In the genomic region with DNA sequence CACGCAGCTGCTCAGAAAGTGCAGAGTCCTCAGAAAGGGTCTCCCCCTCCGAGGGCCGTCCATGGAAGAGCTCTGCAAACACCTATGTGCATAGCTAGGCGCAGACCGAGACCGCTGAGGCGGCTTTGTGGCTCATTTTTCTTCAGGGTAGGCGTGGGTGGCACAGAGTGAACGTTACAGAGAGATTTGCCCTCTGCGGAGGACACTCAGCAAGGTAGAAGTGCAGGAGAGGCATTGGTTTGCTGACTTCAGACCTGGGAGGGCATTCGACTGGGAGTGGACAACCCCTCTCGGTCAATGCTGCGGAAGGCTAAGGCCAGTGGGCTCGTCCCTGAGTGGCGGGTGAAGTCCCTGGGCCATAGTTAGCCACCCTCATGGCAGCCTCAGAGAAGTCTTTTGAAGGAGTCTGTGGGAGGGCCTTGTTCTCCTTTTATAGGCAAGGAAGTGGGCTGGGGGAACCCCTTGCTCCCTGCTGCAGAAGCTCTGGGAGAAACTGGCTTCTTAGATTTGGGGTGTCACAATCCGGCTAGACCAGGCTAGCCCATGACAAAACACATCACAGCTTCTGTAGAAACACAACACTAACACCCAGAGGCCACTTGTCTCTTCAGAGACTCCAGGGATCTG, we compare ENCODE assay signal across 14 mouse cellular contexts. TPM values are rescaled to one million over a fixed set of nuclear protein-coding genes. Genes with fewer than 3 reads are reported as not detected.
DNase-seq lines count a peak whose midpoint lies in the region; ATAC-seq lines count a peak whose summit lies in the region.
"Had no signal": no experiment of that assay in that cellular context is flagged by ENCODE, and none has a peak within 500 bp of the region (broad histone marks: within the 10 kb centered on the region; RNA-seq: fewer than 3 reads in every experiment).

No protein-coding gene starts in this region.

- DNase-seq in kidney, postnatal 36 days = no peak
- DNase-seq in thymus, postnatal 14 days = peak; percentile 45
- no peak for DNase-seq in thymus, postnatal 10 days (ENCODE audit: low spot score in 2 of 2)
- DNase-seq in spleen, postnatal 14 days (ENCODE audit: low spot score in 2 of 2) = no peak
- DNase-seq: cerebellum, adult 11 months; heart, postnatal 10 days had no signal

- WGBS in kidney, embryonic 15.5 days = 53% methylated on average over 16 of the region's 16 CpGs

- no peak for ATAC-seq in kidney, embryonic 15.5 days (replicated peaks; ENCODE audit: low FRiP score)
- ATAC-seq in activated CD4-positive, CD25-positive, alpha-beta regulatory T cell, adult 4 months = peak; percentile 72
- peak; percentile 5; the same call in 1 of the 2 replicates for ATAC-seq in neutrophil, adult 5-6 weeks (ENCODE audit: extremely low read depth, insufficient number of reproducible peaks, low FRiP score, poor library complexity, severe bottlenecking)
- ATAC-seq: intestine, embryonic 15.5 days had no signal

- peak overlapping the region; percentile 45; the same call in 1 of the 2 replicates for H3K27ac ChIP-seq in kidney, embryonic 15.5 days
- H3K27ac ChIP-seq: intestine, embryonic 15.5 days; kidney, postnatal 0 days; left cerebral cortex, adult 2 months; limb, embryonic 13.5 days; stomach, postnatal 0 days had no signal

- H3K4me1 ChIP-seq in kidney, embryonic 15.5 days = peaks cover 41% of the 10 kb centered on the region

- H3K4me2 ChIP-seq in kidney, embryonic 15.5 days = no peak overlapping the region
- H3K4me2 ChIP-seq: intestine, embryonic 15.5 days; limb, embryonic 13.5 days had no signal

- peaks cover 12% of the 10 kb centered on the region; the same call in 1 of the 2 replicates for H3K36me3 ChIP-seq in kidney, embryonic 15.5 days
- H3K36me3 ChIP-seq: intestine, embryonic 15.5 days had no signal

- H3K9ac ChIP-seq in kidney, embryonic 15.5 days = no peak overlapping the region
- H3K9ac ChIP-seq: intestine, embryonic 15.5 days; limb, embryonic 13.5 days had no signal

- no peaks in the 10 kb centered on the region for H3K27me3 ChIP-seq in kidney, embryonic 15.5 days
- H3K27me3 ChIP-seq: intestine, embryonic 15.5 days; limb, embryonic 13.5 days had no signal

- H3K9me3 ChIP-seq in kidney, embryonic 15.5 days (replicated peaks) = no peaks in the 10 kb centered on the region
- H3K9me3 ChIP-seq: intestine, embryonic 15.5 days; limb, embryonic 13.5 days had no signal

- H3K4me3 ChIP-seq in kidney, embryonic 15.5 days (replicated peaks) = no peak overlapping the region
- H3K4me3 ChIP-seq: intestine, embryonic 15.5 days; left cerebral cortex, adult 2 months; limb, embryonic 13.5 days had no signal

RNA-seq across cellular contexts. Expression of a gene that starts 57.5 kb away (rescaled TPM):
- 8.6 and 9.9 TPM in 2 replicates for polyA plus RNA-seq in kidney, embryonic 15.5 days (2015; fragmentation: Nextera tagmentation; extraction: Ambion mirVana)
- polyA plus RNA-seq in activated CD4-positive, CD25-positive, alpha-beta regulatory T cell, adult 4 months (2017; shearing (Covaris generic)) = 1 to 10 TPM; 2.0 to 2.4 TPM
- 27.6 and 31.0 TPM in 2 replicates for total RNA-seq in neutrophil, adult 5-6 weeks (2017)
